Mouse (Mus musculus) layer of hippocampus, postnatal 36 days (tissue): ENCODE measurements around the gene Olfr668. TPM values are rescaled to one million over a fixed set of nuclear protein-coding genes. Genes with fewer than 3 reads are reported as not detected.
"Not testable (repeated sequence)": the region's sequence is repeated elsewhere in the genome, so short reads cannot be mapped to it uniquely, and the experiment has no call there.

Source experiments
- DNase-seq, 2 experiments: peaks; one replicate each; pipeline ENCODE4 v3.0.0; 2022
- total RNA-seq, 2 experiments: library from RNA; stranded (reverse); gene quantifications; 2 replicates each; pipeline ENCODE4 v1.2.3; 2021

Gene Olfr668
- total RNA-seq, result not detected

DNA sequence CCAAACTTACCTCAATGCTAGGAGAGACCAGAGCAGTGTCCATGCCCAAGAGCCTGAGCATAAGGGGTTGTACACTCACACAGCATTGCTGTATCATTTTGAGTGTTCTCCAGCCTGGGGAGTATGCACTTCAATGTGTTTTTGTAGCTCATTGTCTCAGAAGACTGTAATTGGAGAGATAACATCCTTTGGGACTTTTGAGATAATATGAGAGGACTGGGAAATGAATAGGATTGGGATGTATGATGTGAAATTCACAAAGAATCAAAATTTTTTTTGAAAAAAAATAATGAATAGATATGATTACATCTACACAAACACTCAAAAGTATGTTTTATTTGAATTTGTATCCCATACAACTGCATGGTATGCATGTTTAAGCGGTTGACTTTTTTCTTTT lies at the start of gene Olfr668:
Gene Olfr668 (minus strand): TSS at position 101 of the 400 bp plus-strand sequence.
- no peak for DNase-seq

DNA sequence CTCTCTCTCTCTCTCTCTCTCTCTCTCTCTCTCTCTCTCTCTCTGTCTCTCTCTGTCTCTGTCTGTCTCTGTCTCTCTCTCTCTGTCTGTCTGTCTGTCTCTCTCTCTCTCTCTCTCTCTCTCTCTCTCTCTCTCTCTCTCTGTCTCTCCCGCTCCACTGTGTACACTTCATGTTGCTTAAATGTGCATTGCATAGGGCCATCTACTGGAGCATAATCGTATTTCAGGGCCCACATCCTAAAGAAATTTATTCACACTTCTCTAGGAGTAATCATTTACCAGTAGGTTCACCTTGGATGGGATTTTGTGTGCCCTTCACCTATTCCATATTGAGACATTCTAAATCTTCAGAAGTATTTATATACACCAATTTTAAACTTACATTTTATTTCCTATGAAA lies 44.6 kb upstream of the Olfr668 start:
- DNase-seq, result not testable (repeated sequence)

DNA sequence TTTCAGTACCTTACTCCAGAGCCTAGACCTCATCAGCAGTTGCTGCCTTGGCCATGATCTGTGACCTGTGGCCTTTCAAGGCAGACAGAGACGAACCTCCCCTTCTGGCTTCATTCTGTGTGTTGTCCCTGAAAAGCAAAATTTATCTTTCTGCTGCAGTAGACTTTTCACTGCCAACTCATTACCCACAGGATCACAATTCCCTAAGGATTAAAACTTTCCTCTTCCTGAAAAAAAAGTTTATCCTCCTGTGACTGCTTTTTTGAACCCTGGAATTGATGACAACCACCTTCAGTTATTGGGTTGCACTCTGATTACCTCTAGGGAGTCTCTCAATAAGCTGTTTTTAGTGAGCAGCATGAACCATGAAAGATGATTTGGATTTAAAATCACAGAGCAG lies 34.7 kb upstream of the Olfr668 start, which contains the start of gene Olfr670:
Gene Olfr670 (minus strand): TSS at position 101 of the 400 bp plus-strand sequence.
- DNase-seq, result no peak

DNA sequence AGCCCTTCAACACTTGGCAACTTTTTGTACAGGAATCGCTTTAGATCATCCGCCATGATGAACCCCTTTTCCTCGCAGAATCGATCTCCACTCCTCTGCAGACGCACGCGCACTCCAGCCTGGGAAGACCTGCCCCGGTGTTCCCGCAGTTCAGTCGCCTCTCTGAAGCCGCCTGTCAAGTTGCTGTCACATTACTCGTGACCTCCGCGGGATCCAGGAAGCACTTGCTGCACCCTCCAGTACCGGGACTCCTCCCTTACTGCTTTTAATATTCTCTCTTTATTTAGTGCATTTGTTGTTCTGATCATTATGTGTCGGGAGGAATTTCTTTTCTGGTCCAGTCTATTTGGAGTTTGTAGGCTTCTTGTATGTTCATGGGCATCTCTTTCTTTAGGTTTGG lies 22.4 kb upstream of the Olfr668 start:
- not testable (repeated sequence) for DNase-seq

DNA sequence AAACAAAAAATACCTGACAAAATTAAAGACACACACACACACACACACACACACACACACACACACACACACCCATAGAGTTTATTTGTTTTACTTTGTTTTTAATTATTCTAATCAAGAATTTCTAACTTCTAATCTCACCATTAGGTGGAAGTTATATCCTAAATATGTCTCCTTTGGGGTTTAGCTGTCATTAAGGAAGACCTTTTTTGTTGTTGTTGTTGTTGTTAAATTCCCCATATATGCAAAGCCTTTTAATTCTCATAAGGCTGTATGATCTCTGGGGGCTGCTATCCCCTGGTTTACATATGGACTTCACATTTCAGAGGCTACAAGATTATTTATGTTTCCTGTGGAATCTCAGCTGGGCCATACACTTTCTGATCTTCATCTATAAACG lies 6.1 kb upstream of the Olfr668 start, which contains the start of gene Olfr669:
Gene Olfr669 (plus strand): TSS at position 301 of the 400 bp plus-strand sequence.
- no peak for DNase-seq

DNA sequence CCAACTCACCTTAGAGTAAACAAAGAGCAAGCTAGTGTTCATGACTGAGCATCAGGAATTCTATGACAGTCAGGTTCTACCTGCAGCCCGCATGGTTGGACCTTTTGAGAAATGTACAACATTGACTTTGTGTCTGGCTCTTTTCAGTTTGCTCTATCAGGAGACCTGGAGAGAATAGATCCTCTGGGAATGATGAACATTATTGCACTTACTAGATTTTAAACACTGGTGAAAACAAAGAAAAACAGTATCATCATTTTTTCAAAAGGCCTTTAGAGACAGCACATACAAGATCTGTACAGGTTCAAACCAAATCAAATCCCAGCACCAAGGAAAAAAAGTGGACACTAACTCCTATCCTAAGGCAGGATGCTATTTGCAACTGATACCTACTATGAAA lies 6.5 kb downstream of the Olfr668 start, which contains the start of gene Olfr667:
Gene Olfr667 (minus strand): TSS at position 101 of the 400 bp plus-strand sequence.
- no peak for DNase-seq

DNA sequence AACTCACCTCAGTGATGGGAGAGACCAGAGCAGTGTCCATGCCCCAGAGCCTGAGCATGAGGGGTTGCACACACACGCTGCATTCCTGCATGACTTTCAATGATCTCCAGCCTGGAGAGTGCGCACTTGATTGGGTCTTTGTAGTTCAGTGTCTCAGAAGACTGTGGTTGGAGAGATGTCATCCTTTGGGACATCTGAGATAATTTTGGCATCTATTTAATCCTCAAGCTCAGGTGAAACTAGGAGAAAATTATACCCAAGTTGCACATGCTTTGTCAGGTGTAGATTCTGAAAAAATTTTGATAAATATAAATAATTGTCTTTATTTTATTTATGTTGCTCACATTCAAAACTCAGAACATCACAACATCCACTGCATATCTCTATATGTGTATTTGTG lies 32.0 kb downstream of the Olfr668 start, which contains the start of gene Olfr666:
Gene Olfr666 (minus strand): TSS at position 101 of the 400 bp plus-strand sequence.
- no peak for DNase-seq

DNA sequence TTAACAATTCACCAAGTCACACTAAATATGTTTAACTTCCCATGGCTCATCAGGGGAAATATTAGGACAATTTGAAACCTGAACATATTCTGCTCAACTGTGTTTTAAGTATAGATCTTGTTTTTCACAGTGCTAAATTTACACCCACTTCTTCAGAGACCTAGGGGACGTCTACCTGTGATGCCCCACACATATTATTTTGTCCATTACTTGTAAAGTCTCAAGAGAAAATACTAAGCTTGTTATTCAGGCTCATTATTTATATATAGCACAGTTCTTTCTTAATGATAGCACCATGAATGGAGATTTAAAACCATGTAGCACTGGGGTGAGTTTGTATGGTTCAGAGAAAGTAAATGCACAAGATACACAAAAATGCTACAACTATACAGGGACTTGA lies 50.1 kb downstream of the Olfr668 start, which contains the start of gene Olfr665:
Gene Olfr665 (plus strand): TSS at position 301 of the 400 bp plus-strand sequence.
- DNase-seq, result no peak

Other genes starting within 250 kb of the Olfr668 start
- gene Olfr661, start 241.6 kb downstream of the Olfr668 start, total RNA-seq, result not detected
- gene Usp17le, start 150.6 kb downstream of the Olfr668 start, total RNA-seq, result not detected
- gene Usp17lb, start 85.5 kb downstream of the Olfr668 start, total RNA-seq, result not detected
- not detected for gene Usp17la, start 71.0 kb downstream of the Olfr668 start, total RNA-seq
- not detected for gene Olfr665, start 50.0 kb downstream of the Olfr668 start, total RNA-seq
- not detected for gene Olfr666, start 32.1 kb downstream of the Olfr668 start, total RNA-seq
- not detected for gene Olfr667, start 6.6 kb downstream of the Olfr668 start, total RNA-seq
- gene Olfr669, start 6.2 kb upstream of the Olfr668 start, total RNA-seq, result not detected
- not detected for gene Olfr670, start 34.6 kb upstream of the Olfr668 start, total RNA-seq
- not detected for gene Olfr671, start 51.1 kb upstream of the Olfr668 start, total RNA-seq
- not detected for gene Olfr672, start 74.0 kb upstream of the Olfr668 start, total RNA-seq
- gene Olfr675, start 100.4 kb upstream of the Olfr668 start, total RNA-seq, result not detected
- gene Olfr676, start 104.6 kb upstream of the Olfr668 start, total RNA-seq, result not detected
- gene Olfr677, start 123.3 kb upstream of the Olfr668 start, total RNA-seq, result not detected
- gene Olfr678, start 136.4 kb upstream of the Olfr668 start, total RNA-seq, result not detected
- not detected for gene Olfr679, start 153.1 kb upstream of the Olfr668 start, total RNA-seq
- not detected for gene Olfr680-ps1, start 164.8 kb upstream of the Olfr668 start, total RNA-seq
- not detected for gene Olfr681, start 188.8 kb upstream of the Olfr668 start, total RNA-seq
- gene Olfr683, start 219.0 kb upstream of the Olfr668 start, total RNA-seq, result not detected
- gene Olfr684, start 235.6 kb upstream of the Olfr668 start, total RNA-seq, result not detected